Mouse (Mus musculus): Measurements from ENCODE around the gene Recql. TPM values are rescaled to one million over a fixed set of nuclear protein-coding genes. Genes with fewer than 3 reads are reported as not detected.
"Not testable (repeated sequence)": the region's sequence is repeated elsewhere in the genome, so short reads cannot be mapped to it uniquely, and the experiment has no call there.

The Recql gene
- total RNA-seq, 4 experiments from 2014 or later: 6.1 to 9.6 (median 7.8) TPM

GRCm38 (mm10) chr6:142365742-142366472 is 21.0 kb downstream of the Recql start:
- no peak for DNase-seq (ENCODE audit: low spot score)

- no peak for DNase-seq (ENCODE audit: low spot score)
Observed at GRCm38 (mm10) chr6:142363019-142363576, 23.8 kb downstream of the Recql start.

GRCm38 (mm10) chr6:142362036-142362435 is 24.9 kb downstream of the Recql start:
- no peak for DNase-seq (ENCODE audit: low spot score)

- DNase-seq (ENCODE audit: low spot score): no peak
Observed at GRCm38 (mm10) chr6:142357106-142357505, 29.8 kb downstream of the Recql start.

- DNase-seq (ENCODE audit: low spot score): not testable (repeated sequence)
Observed at GRCm38 (mm10) chr6:142352099-142352498, 34.8 kb downstream of the Recql start.

- DNase-seq (ENCODE audit: low spot score): no peak
Observed at GRCm38 (mm10) chr6:142347431-142348385, 39.2 kb downstream of the Recql start.

GRCm38 (mm10) chr6:142346181-142347110 is 40.4 kb downstream of the Recql start:
- DNase-seq (ENCODE audit: low spot score): no peak

- peak; percentile 84 for DNase-seq (ENCODE audit: low spot score)
Observed at GRCm38 (mm10) chr6:142345440-142346038, 41.3 kb downstream of the Recql start, which contains the start of gene Pyroxd1. Gene Pyroxd1 (plus strand): TSS chr6:142345654.

- peak; percentile 7 for DNase-seq (ENCODE audit: low spot score)
Observed at GRCm38 (mm10) chr6:142343561-142343960, 43.3 kb downstream of the Recql start.

- DNase-seq (ENCODE audit: low spot score): no peak
Observed at GRCm38 (mm10) chr6:142339576-142339975, 47.3 kb downstream of the Recql start.

GRCm38 (mm10) chr6:142338961-142339360 is 47.9 kb downstream of the Recql start:
- DNase-seq (ENCODE audit: low spot score): no peak

- DNase-seq (ENCODE audit: low spot score): no peak
Observed at GRCm38 (mm10) chr6:142329201-142329600, 57.7 kb downstream of the Recql start.

GRCm38 (mm10) chr6:142326598-142326997 is 60.3 kb downstream of the Recql start:
- DNase-seq (ENCODE audit: low spot score): no peak

GRCm38 (mm10) chr6:142322881-142323280 is 64.0 kb downstream of the Recql start, which contains the start of gene Slco1a5:
Gene Slco1a5 (minus strand): TSS chr6:142322981.
- DNase-seq (ENCODE audit: low spot score): no peak

GRCm38 (mm10) chr6:142317106-142317505 is 69.8 kb downstream of the Recql start:
- DNase-seq (ENCODE audit: low spot score): no peak

GRCm38 (mm10) chr6:142314285-142314684 is 72.6 kb downstream of the Recql start:
- no peak for DNase-seq (ENCODE audit: low spot score)

GRCm38 (mm10) chr6:142305076-142305475 is 81.8 kb downstream of the Recql start:
- no peak for DNase-seq (ENCODE audit: low spot score)
